Mouse (Mus musculus): ENCODE data around the gene Abl2.

GRCm38 (mm10) chr1:156626729-156627128 lies 68.1 kb downstream of the Abl2 start:
- TF ChIP-seq POLR2A (IDR thresholded peaks at IDR 0.05; ENCODE audit: low read depth, low read length), result no peak
- TF ChIP-seq CTCF (IDR thresholded peaks at IDR 0.05; ENCODE audit: extremely low read depth, insufficient read depth, insufficient read length, insufficient replicate concordance), result no peak

All from spleen, adult 2 months (tissue).